Mouse (Mus musculus) liver, embryonic 11.5 days (tissue): Measurements from ENCODE around the gene Pdhb. TPM values are rescaled to one million over a fixed set of nuclear protein-coding genes. Genes with fewer than 3 reads are reported as not detected.

Source experiments
- ATAC-seq: fragments of 200-750 bp; cut with Nextera tagmentation; replicated peaks from 2 replicates; pipeline ENCODE4 v1.8.0; 2017; ENCODE audit warnings: moderate number of reproducible peaks, mild to moderate bottlenecking, moderate TSS enrichment, moderate library complexity; ENCODE audit not compliant: low FRiP score
- DNase-seq: peaks from one replicate; pipeline ENCODE4 v3.0.0-alpha.2; 2017; ENCODE audit warnings: low spot score
- H3K27ac ChIP-seq: fragments of 300-500 bp; sonication (generic); 2 replicates; pipeline ENCODE4 v1.5.1; 2014; ENCODE audit warnings: mild to moderate bottlenecking, low read depth, low read length, control low read depth
- H3K27me3 ChIP-seq: fragments of 300-500 bp; sonication (generic); replicated peaks from 2 replicates; pipeline ENCODE4 v1.6.1; 2014; ENCODE audit warnings: low read length, mixed read lengths; ENCODE audit not compliant: control insufficient read depth, insufficient read depth
- H3K36me3 ChIP-seq: fragments of 300-500 bp; sonication (generic); 2 replicates; pipeline ENCODE4 v1.6.1; 2014; ENCODE audit warnings: mild to moderate bottlenecking, low read length, moderate library complexity, mixed read lengths; ENCODE audit not compliant: control insufficient read depth, insufficient read depth
- H3K4me1 ChIP-seq: fragments of 300-500 bp; sonication (generic); replicated peaks from 2 replicates; pipeline ENCODE4 v1.6.1; 2014; ENCODE audit warnings: low read length, mixed read lengths; ENCODE audit not compliant: control insufficient read depth, insufficient read depth
- H3K4me2 ChIP-seq: fragments of 300-500 bp; sonication (generic); 2 replicates; pipeline ENCODE4 v1.6.1; 2014; ENCODE audit warnings: mild to moderate bottlenecking, control low read depth, moderate library complexity
- H3K4me3 ChIP-seq: fragments of 300-500 bp; sonication (generic); 2 replicates; pipeline ENCODE4 v1.5.1; 2014; ENCODE audit warnings: low read depth, low read length, control low read depth
- H3K9ac ChIP-seq: fragments of 300-500 bp; sonication (generic); 2 replicates; pipeline ENCODE4 v1.6.1; 2014; ENCODE audit warnings: low read depth, low read length, control low read depth
- H3K9me3 ChIP-seq: fragments of 300-500 bp; sonication (generic); 2 replicates; pipeline ENCODE4 v1.6.1; 2016; ENCODE audit warnings: low read length, inconsistent platforms, mixed read lengths; ENCODE audit not compliant: control insufficient read depth
- WGBS: fragments of 180-500 bp; shearing (Covaris S2); extraction: QIAGEN DNeasy Blood & Tissue Kit; methylation state at CpG from one replicate; pipeline ENCODE4 v1.1.7; 2014; 5-methylcytosine and 5-hydroxymethylcytosine counted together
- polyA plus RNA-seq: library from polyadenylated mRNA; unstranded; fragments of >200 nt; fragmentation: Nextera tagmentation; extraction: Ambion mirVana; gene quantifications from 2 replicates; pipeline ENCODE4 v1.2.1, GENCODE M21; 2014

The Pdhb gene
- polyA plus RNA-seq, 1 experiment from 2014 or later: 196 TPM

DNA sequence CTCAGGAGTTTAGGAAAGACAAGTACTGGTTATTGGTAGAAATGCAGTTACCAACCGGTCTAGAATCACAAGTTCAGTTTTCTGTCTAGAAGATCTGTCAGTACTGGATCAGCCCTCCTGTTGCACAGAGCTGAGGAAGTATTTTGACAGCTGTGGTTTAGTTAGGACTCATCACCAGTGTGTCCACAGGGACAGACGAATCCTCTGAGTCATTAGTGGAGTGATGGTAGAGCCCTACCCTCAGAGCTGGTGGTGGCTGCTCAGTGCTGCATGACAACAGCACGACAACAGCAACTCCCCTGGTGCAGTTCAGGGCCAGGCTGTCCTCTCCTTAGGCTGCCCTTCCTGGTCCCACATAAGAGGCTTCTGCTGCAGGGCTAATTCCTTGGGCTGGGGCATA, 18.8 kb downstream of the Pdhb start:
- no peak overlapping the region for H3K27ac ChIP-seq
- H3K4me1 ChIP-seq: no peaks in the 10 kb centered on the region
- H3K36me3 ChIP-seq: 0 out of 2 replicates have a peak, but pooled peaks cover 2% of the 10 kb centered on the region
- no peak overlapping the region for H3K4me2 ChIP-seq
- 51% methylated on average over 3 of the region's 3 CpGs for WGBS
- H3K27me3 ChIP-seq: no peaks in the 10 kb centered on the region
- DNase-seq (no peak), ATAC-seq (0 out of 2 replicates have a peak, but pooled peaks have one; percentile 15)
- H3K9me3 ChIP-seq: no peaks in the 10 kb centered on the region
- no peak overlapping the region for H3K9ac ChIP-seq
- no peak overlapping the region for H3K4me3 ChIP-seq

DNA sequence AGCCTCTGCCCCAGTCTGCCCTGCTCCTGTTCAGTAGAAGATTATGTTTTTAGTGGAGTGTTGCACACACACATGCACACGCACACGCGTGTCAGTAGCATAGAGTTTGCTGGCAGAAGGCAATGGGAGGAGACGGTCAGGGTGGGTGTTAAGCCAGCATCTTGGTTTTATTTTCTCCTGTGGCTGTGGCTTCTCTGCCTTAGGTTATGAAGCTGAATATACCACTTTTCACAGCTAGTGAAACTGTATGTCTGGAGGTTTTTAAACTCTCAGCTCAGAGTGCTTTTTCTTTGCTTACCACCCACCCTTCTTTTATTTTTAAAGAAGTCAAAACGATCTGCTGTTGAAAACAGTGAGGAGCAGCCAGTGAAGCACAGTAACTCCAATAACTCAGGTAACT, 21.1 kb downstream of the Pdhb start:
- no peaks in the 10 kb centered on the region for H3K4me1 ChIP-seq
- no peaks in the 10 kb centered on the region for H3K27me3 ChIP-seq
- 0 out of 2 replicates have a peak, but pooled peaks cover 2% of the 10 kb centered on the region for H3K36me3 ChIP-seq
- H3K9me3 ChIP-seq: no peaks in the 10 kb centered on the region
- ATAC-seq: no peak
- no peak overlapping the region for H3K4me2 ChIP-seq
- H3K4me3 ChIP-seq: no peak overlapping the region
- H3K27ac ChIP-seq: no peak overlapping the region
- whole genome bisulfite sequencing: 94% methylated on average over 5 of the region's 5 CpGs
- no peak overlapping the region for H3K9ac ChIP-seq
- no peak for DNase-seq

DNA sequence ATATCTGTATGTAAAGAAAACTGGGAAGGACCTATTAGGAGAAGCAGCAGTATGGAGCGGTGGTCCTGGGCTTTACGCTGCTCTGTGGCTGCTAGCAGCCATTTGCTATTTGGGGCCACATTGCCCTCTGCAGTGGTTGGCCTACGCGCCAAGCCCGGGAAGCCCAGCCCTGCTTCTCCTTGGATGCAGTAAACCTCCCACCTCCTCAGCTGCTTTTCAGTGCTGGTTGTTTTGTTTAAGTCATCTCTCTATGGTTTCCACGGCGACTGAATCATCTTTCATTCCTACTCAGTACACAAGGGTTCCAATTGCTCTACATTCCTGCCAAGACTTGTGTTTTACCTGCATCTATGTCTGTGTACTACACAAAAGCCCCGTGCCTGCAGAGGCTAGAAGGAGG, 24.0 kb downstream of the Pdhb start:
- Histone ChIP-seq H3K36me3 (peaks cover 7% of the 10 kb centered on the region; the same call in 1 of the 2 replicates), H3K4me1 (no peaks in the 10 kb centered on the region), H3K27me3 (no peaks in the 10 kb centered on the region), H3K9me3 (no peaks in the 10 kb centered on the region), H3K4me3 (no peak overlapping the region), H3K4me2 (no peak overlapping the region), H3K27ac (no peak overlapping the region), H3K9ac (no peak overlapping the region)
- ATAC-seq: no peak
- no peak for DNase-seq
- 94% methylated on average over 8 of the region's 8 CpGs for WGBS

DNA sequence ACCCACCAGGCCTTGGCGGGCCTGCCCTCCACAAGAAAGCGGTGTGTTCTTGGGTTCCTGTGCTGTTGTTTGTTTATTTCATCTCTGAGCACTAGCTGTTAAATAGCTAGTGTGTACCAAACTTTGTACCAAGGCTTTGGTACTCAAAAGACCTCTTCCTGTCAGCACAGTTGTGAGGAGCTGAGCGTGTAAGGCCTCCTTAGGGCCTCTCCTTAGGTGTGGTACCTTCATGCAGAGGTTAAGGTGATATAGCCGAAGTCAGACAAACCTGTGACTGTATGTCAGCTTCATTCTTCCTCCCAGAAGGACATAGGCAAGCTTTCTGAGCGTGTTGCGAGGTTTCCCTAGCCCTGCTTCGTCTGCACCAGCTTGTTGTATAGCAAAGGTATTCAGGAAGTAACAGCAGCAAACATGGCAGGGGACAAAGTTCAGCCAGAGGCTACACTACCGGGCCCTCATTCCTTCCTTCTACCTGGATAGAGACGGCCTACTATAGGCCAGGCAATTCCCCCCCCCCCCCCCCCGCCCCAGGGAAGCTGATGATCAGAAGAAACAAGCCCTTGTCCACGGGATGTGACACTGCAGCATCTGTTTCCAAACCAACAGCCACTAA, 26.1 kb downstream of the Pdhb start:
- Histone ChIP-seq H3K27ac (no peak overlapping the region), H3K27me3 (no peaks in the 10 kb centered on the region), H3K4me3 (no peak overlapping the region), H3K4me1 (no peaks in the 10 kb centered on the region), H3K36me3 (peaks cover 7% of the 10 kb centered on the region; the same call in 1 of the 2 replicates), H3K9me3 (no peaks in the 10 kb centered on the region), H3K4me2 (no peak overlapping the region), H3K9ac (no peak overlapping the region)
- DNase-seq: no peak
- no peak for ATAC-seq
- WGBS: 86% methylated on average over 11 of the region's 11 CpGs

DNA sequence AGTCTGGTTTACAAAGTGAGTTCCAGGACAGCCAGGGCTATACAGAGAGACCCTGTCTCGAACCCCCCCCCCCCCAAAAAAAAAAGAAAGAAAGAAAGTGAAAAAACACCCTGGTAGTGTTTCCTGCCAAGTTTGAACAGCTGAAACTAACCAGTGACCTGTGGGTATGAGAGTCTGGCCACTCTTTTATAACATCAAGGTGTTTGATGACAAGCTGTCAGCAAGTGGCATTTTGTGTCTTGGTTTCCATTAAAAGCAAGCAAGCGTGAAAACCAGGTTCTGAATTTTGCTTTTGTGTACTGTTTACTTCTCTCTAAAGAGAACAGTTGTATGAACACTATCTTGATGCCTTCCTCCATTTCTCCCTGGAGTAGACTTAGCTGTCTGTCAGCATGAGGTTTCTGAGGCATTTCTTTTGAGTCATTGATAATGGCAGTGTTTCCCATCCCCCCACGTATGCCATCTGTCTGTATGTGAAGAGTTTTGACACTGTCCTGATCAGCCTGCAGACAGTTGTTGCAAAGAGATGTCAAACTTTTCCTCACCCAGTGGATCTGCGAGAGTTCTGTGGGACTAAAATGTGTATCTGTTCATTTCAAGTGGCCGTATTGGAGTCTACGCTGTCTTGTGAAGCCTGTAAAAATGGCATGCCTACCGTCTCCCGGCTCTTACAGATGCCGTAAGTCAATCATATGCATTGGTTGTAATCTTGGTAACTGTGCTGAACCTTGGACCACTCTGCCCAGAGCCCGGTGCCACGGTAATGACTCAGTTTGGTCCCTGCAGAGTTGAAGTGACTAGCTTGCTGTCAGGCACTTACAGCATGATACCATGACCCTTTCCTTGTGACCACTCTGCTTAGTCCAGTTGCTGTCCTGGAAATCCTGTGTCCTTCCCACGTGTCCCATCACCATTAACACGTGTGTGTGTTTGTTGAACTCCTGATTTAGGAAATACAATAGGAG, 26.9 kb downstream of the Pdhb start:
- 81% methylated on average over 13 of the region's 13 CpGs for WGBS
- Histone ChIP-seq H3K4me2 (no peak overlapping the region), H3K27me3 (no peaks in the 10 kb centered on the region), H3K27ac (no peak overlapping the region), H3K9ac (no peak overlapping the region), H3K4me3 (no peak overlapping the region), H3K4me1 (no peaks in the 10 kb centered on the region), H3K36me3 (peaks cover 4% of the 10 kb centered on the region; the same call in 1 of the 2 replicates), H3K9me3 (no peaks in the 10 kb centered on the region)
- ATAC-seq (no peak), DNase-seq (no peak)

DNA sequence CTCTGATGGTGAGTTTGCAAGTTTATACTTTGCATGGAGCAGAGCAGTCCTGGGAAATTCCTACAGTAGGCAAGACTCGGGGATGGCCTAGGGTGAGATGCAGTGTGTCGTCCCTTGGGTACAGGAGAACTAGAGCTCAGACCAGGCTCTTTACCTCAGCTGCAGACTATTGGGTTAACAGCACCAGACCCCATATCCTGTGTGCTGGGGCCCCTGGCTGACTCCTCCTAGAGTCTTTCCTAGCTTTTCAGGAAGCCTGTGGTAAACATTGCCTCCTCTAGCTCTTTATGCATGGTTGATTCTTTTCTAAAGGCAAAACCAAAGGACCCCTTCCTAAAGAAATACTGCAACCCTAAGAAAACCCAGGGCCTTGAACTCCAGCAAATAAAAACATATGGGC, 31.7 kb downstream of the Pdhb start:
- Histone ChIP-seq H3K4me2 (no peak overlapping the region), H3K27ac (no peak overlapping the region), H3K27me3 (no peaks in the 10 kb centered on the region), H3K4me3 (no peak overlapping the region), H3K36me3 (peaks cover 4% of the 10 kb centered on the region; the same call in 1 of the 2 replicates), H3K4me1 (no peaks in the 10 kb centered on the region), H3K9me3 (no peaks in the 10 kb centered on the region), H3K9ac (no peak overlapping the region)
- no peak for DNase-seq
- ATAC-seq: no peak
- WGBS: 67% methylated on average over 2 of the region's 2 CpGs

DNA sequence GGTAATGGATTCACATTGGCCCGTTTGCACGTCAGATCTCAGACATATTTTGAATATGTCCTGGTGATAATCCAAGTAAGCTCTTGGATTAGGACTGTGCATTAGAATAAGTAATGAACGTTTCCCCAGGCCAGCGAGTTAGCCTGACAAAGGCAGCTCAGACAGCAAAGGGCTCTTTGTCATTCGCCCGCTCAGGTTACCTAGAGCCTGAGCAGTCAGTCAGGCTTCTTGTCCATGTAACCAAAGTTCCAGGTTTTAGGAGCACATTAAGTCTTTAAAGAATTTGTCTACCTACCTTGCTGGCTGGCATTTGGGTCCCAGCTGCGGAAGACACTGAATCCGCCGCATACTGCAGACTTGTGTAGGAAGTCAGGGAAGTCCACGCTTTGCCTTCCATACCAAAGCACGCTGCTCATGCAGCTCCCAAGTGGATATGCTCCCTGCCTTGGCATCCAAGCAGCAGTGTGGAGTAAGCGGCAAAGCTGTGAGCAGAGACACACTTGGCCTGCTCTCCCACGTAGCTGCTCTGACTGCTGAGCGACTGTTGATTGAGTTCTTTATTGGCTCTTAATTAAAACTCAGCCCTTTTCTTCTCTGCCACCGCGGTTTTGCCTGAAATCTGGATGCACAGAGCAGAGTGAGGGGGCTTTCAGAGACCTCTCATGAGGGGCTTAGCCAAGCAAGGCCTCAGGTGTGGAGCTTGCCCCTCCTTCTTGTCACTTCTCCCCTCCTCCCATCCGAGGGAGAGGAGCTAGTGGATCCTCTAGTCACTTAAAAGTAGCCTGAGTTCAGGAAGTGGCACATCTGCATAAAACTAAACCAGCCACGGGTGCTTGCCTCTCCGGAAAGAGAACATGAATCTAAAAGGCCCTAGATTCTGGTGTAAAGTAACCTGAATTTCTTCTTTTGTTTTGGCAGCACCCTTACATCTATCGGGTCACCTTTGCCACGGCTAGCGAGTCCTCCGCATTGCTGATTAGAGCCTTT, 32.8 kb downstream of the Pdhb start:
- Histone ChIP-seq H3K4me2 (no peak overlapping the region), H3K9me3 (no peaks in the 10 kb centered on the region), H3K4me3 (no peak overlapping the region), H3K9ac (no peak overlapping the region), H3K27me3 (no peaks in the 10 kb centered on the region), H3K27ac (no peak overlapping the region), H3K4me1 (no peaks in the 10 kb centered on the region), H3K36me3 (peaks cover 3% of the 10 kb centered on the region; the same call in 1 of the 2 replicates)
- DNase-seq (no peak), ATAC-seq (no peak)
- WGBS: 81% methylated on average over 23 of the region's 23 CpGs

DNA sequence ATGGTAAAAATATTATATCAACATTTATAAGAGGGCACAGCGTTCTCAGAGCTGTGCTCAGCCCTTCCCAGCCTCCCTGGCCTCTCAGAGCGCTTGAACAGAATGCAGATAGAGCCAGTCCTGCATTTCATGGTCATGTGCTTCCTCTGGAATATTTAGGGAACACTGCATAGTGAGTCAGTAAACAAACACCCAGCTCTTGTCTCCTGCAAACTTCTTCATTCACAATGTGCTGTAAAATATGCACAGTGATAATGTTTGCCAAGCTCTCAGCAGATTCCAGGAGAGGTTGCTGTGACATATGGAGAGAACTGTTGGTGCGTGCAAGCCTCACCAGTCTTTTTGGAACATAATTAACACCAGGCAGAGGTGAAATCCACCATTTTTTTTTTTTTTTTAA, 37.7 kb downstream of the Pdhb start:
- no peak for DNase-seq
- Histone ChIP-seq H3K4me2 (no peak overlapping the region), H3K9ac (no peak overlapping the region), H3K9me3 (no peaks in the 10 kb centered on the region), H3K4me3 (no peak overlapping the region), H3K27me3 (no peaks in the 10 kb centered on the region), H3K27ac (no peak overlapping the region), H3K4me1 (peaks cover 4% of the 10 kb centered on the region; the same call in 1 of the 2 replicates), H3K36me3 (peaks cover 2% of the 10 kb centered on the region; the same call in 1 of the 2 replicates)
- ATAC-seq: no peak
- WGBS: 89% methylated on average over 3 of the region's 3 CpGs
